Mouse (Mus musculus): Measurements from ENCODE around the gene Lypd5.

The Lypd5 gene

DNA sequence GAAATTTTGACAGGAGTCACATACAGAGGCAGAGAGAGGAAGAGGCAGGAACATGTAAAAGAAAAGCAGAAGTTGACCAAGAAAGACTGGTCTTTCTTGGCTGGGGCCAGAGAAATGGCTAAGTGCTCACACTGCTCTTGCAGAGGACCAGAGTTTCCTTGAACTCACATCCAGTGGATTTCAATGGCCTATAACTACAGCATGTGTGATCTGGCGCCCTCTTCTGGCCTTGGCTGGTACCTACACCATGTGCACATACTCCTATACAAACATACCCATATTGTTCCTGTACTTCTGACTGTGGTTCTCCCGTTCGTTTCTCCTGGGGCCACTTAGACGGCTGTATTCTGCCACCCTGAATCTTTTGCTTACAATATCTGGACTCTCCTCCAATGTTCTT, 12.0 kb downstream of the Lypd5 start:
- DNase-seq, result no peak

DNA sequence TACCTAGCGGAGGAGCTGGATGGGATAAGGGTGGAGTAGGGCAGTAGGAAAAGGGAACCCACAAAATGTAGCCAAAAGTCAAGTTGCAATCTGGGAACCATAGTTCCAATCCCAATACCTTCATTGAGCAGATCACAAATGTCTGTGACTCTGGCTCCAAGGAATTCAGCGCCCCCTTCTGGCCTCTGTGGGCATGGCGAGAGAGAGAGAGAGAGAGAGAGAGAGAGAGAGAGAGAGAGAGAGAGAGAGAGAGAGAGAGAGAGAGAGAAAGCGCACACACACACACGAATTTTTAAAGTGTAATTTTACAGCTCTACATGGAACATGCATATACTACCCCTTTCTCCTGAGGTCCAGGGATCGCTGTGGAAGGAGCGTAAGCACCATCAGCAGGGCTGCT, 14.2 kb downstream of the Lypd5 start:
- peak; percentile 74 for DNase-seq

DNA sequence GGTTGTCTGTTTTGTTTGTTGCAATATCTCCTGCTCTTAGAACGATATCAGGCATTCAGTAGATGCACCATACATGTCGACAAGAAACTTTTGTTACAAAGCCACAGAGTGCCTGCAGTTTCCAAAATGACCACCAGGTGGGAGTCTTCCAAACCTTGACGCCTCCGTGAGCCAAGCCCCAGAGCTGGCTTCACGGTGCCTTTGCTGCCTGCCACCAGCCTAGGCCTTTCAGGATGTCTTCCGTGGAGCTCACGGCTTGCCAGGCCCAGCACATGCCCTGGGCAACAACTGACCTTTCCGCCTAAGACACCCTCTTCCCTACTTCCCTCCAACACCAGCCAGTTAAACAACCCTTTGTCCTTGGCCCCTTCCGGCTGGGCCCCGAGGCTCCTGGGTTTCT, 15.8 kb downstream of the Lypd5 start:
- DNase-seq, result peak; percentile 93

- DNase-seq, result no peak
Observed at GRCm38 (mm10) chr7:24365258-24366014, 16.4 kb downstream of the Lypd5 start.

- no peak for DNase-seq
Observed at GRCm38 (mm10) chr7:24366716-24367632, 18.0 kb downstream of the Lypd5 start.

GRCm38 (mm10) chr7:24368226-24368625, 19.2 kb downstream of the Lypd5 start:
- no peak for DNase-seq

DNA sequence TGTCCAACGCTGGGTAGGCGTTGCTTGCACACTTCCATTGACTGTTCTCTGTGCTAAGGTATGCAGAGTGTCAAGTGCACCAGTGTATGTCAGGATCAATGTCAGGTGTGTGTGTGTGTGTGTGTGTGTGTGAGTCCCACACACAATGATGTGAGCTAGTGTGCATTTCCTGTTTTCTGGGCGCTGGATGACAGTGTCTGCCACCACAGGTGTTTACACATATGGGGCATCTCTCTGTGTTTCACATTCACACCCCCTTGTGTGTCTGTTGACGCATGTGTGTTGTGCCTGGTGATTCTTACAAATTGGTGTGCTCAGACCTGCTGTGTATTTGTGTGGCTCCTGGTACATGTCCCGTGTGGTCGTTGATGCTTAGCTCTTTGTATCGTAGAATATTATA, 19.9 kb downstream of the Lypd5 start:
- peak; percentile 46 for DNase-seq

GRCm38 (mm10) chr7:24369731-24370541, 20.9 kb downstream of the Lypd5 start, which contains the start of gene Kcnn4:
Kcnn4 (plus strand) TSS chr7:24370263.
- peak; percentile 81 for DNase-seq

GRCm38 (mm10) chr7:24371012-24371808, 22.2 kb downstream of the Lypd5 start:
- peak; percentile 68 for DNase-seq

- peak; percentile 46 for DNase-seq
Observed at GRCm38 (mm10) chr7:24371809-24372145, 22.8 kb downstream of the Lypd5 start.

GRCm38 (mm10) chr7:24372300-24372699, 23.3 kb downstream of the Lypd5 start:
- DNase-seq, result peak; percentile 48

- DNase-seq, result peak; percentile 73
Observed at GRCm38 (mm10) chr7:24372786-24373185, 23.8 kb downstream of the Lypd5 start.

- DNase-seq, result peak; percentile 92
Observed at GRCm38 (mm10) chr7:24373538-24374379, 24.8 kb downstream of the Lypd5 start.

DNA sequence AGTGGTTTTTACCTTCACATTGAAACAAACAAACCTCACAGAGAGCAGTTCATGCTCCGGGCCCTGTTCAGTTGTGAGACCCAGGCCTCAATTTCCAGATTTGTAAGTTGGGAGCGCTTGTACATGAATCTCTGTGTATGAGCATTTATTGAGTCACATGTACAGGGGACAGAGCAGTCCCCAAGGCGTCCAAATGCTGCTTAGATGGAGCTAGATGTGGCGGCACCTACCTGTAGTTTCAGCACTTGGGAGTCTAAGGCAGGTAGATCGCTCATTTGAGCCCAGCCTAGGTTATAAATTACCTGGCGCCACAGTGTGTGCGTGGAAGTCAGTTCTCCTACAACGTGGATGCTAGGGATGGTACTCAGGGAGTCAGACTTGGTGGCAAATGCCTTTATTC, 27.5 kb downstream of the Lypd5 start:
- DNase-seq, result no peak

GRCm38 (mm10) chr7:24377091-24377865, 28.3 kb downstream of the Lypd5 start:
- peak; percentile 87 for DNase-seq

GRCm38 (mm10) chr7:24378049-24378701, 29.2 kb downstream of the Lypd5 start:
- peak; percentile 65 for DNase-seq

GRCm38 (mm10) chr7:24379934-24380333, 30.9 kb downstream of the Lypd5 start:
- peak; percentile 86 for DNase-seq

- DNase-seq, result no peak
Observed at GRCm38 (mm10) chr7:24380370-24380769, 31.4 kb downstream of the Lypd5 start.

DNA sequence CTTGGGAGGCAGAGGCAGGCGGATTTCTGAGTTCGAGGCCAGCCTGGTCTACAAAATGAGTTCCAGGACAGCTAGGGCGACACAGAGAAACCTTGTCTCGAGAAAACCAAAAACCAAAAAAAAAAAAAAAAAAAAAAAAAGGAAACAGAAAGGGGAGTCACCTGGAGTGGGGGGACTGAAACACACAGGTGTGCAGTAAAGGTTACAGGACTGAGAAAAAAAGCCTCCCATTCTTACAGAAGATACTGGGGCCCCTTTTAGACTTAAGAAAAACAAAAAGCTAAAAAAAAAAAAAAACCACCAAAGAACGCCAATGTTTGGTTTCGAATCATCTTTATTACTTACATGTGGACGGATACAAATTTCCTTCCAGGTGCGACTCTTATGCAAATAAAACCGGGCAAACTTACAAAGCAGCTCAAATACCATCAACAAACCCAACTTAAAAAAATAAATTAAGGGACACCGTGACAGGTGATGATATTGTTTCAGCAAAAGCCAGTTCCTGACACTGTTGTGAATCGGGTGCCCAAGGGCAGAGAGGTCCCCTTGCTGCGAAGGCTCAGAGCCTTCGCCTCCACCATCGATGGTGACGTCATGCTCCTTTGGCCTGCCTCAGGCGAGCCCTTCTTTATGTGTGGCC, 33.9 kb downstream of the Lypd5 start:
- DNase-seq, result no peak
